Mouse (Mus musculus) liver, embryonic 13.5 days (tissue): Measurements from ENCODE around the gene Slc12a4. TPM values are rescaled to one million over a fixed set of nuclear protein-coding genes. Genes with fewer than 3 reads are reported as not detected.

Experiments used
- ATAC-seq: fragments of 200-750 bp; cut with Nextera tagmentation; 2 replicates; pipeline ENCODE4 v1.8.0; 2017; ENCODE audit warnings: low read depth, mild to moderate bottlenecking, moderate number of reproducible peaks, moderate library complexity
- DNase-seq: peaks from one replicate; pipeline ENCODE4 v3.0.0; 2022
- H3K27ac ChIP-seq: fragments of 300-500 bp; sonication (generic); 2 replicates; pipeline ENCODE4 v1.5.1; 2015; ENCODE audit warnings: moderate library complexity, mild to moderate bottlenecking, inconsistent platforms
- H3K27me3 ChIP-seq: fragments of 300-500 bp; sonication (generic); 2 replicates; pipeline ENCODE4 v1.6.1; 2015; ENCODE audit warnings: mild to moderate bottlenecking, inconsistent platforms
- H3K36me3 ChIP-seq: fragments of 300-500 bp; sonication (generic); 2 replicates; pipeline ENCODE4 v1.6.1; 2015; ENCODE audit warnings: mild to moderate bottlenecking, inconsistent platforms
- H3K4me1 ChIP-seq: fragments of 300-500 bp; sonication (generic); replicated peaks from 2 replicates; pipeline ENCODE4 v1.6.1; 2015; ENCODE audit warnings: inconsistent platforms
- H3K4me2 ChIP-seq: fragments of 300-500 bp; sonication (generic); 2 replicates; pipeline ENCODE4 v1.6.1; 2015; ENCODE audit warnings: inconsistent platforms, mild to moderate bottlenecking, moderate library complexity
- H3K4me3 ChIP-seq: fragments of 300-500 bp; sonication (generic); replicated peaks from 2 replicates; pipeline ENCODE4 v1.5.1; 2015; ENCODE audit warnings: mild to moderate bottlenecking, inconsistent platforms
- H3K9ac ChIP-seq: fragments of 300-500 bp; sonication (generic); 2 replicates; pipeline ENCODE4 v1.6.1; 2015; ENCODE audit warnings: mild to moderate bottlenecking, inconsistent platforms
- H3K9me3 ChIP-seq: fragments of 300-500 bp; sonication (generic); replicated peaks from 2 replicates; pipeline ENCODE4 v1.6.1; 2016; ENCODE audit warnings: inconsistent platforms
- WGBS: fragments of 180-500 bp; shearing (Covaris S2); methylation state at CpG from one replicate; pipeline ENCODE4 v1.1.7; 2015; ENCODE audit not compliant: insufficient replicate concordance; 5-methylcytosine and 5-hydroxymethylcytosine counted together
- microRNA-seq: library from miRNA; unstranded; fragments of <30 nt; microRNA quantifications from one replicate; pipeline ENCODE4, GENCODE M21; 2016
- polyA plus RNA-seq: library from polyadenylated mRNA; unstranded; fragments of >200 nt; fragmentation: Nextera tagmentation; extraction: Ambion mirVana; gene quantifications from 2 replicates; pipeline ENCODE4 v1.2.1, GENCODE M21; 2015

The Slc12a4 gene
- polyA plus RNA-seq, 1 experiment from 2014 or later: 12.6 TPM

- Histone ChIP-seq H3K4me3 (no peak overlapping the region), H3K4me2 (no peak overlapping the region), H3K27ac (no peak overlapping the region), H3K4me1 (peaks cover 15% of the 10 kb centered on the region), H3K9me3 (no peaks in the 10 kb centered on the region), H3K27me3 (no peaks in the 10 kb centered on the region), H3K9ac (no peak overlapping the region), H3K36me3 (peaks cover 19% of the 10 kb centered on the region)
- 21% methylated on average over 8 of the region's 8 CpGs for WGBS
- DNase-seq (peak; percentile 72), ATAC-seq (peak; percentile 39; the same call in 1 of the 2 replicates)
Measured at GRCm38 (mm10) chr8:105930602-105931001, 35.3 kb downstream of the Slc12a4 start.

GRCm38 (mm10) chr8:105925123-105925522 lies 40.8 kb downstream of the Slc12a4 start:
- 0 out of 2 replicates have a peak, but pooled peaks cover 4% of the 10 kb centered on the region for H3K4me1 ChIP-seq
- no peak overlapping the region for H3K9ac ChIP-seq
- no peak overlapping the region for H3K27ac ChIP-seq
- no peaks in the 10 kb centered on the region for H3K27me3 ChIP-seq
- no peak overlapping the region for H3K4me3 ChIP-seq
- no peak for ATAC-seq
- 66% methylated on average over 3 of the region's 3 CpGs for whole genome bisulfite sequencing
- no peak overlapping the region for H3K4me2 ChIP-seq
- no peaks in the 10 kb centered on the region for H3K9me3 ChIP-seq
- peaks cover 12% of the 10 kb centered on the region for H3K36me3 ChIP-seq
- DNase-seq: no peak

DNA sequence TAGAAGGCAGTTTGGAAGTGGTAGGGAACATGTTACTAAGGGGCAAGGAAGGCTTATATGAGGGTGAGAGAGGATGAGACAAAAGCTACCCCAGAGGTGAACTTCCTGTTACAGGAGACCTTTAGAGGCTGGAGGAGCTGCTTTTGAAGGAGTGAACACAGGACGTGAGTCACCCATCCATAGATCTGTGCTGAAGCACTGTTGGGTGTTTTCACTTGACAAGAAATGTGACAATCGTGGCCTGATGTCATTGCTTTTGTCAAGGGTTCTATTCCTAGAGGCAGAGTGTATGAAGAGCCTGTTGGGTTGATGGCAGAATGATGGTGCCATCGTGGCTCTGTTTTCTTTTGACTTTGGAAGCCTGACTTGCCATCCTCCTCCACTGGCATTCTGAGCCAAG lies 46.5 kb downstream of the Slc12a4 start:
- ATAC-seq: no peak
- H3K4me2 ChIP-seq: no peak overlapping the region
- no peak overlapping the region for H3K27ac ChIP-seq
- H3K4me3 ChIP-seq: no peak overlapping the region
- no peak for DNase-seq
- WGBS: 59% methylated on average over 3 of the region's 3 CpGs
- 0 out of 2 replicates have a peak, but pooled peaks cover 3% of the 10 kb centered on the region for H3K4me1 ChIP-seq
- no peaks in the 10 kb centered on the region for H3K9me3 ChIP-seq
- peaks cover 8% of the 10 kb centered on the region; the same call in 1 of the 2 replicates for H3K36me3 ChIP-seq
- H3K9ac ChIP-seq: no peak overlapping the region
- no peaks in the 10 kb centered on the region for H3K27me3 ChIP-seq

DNA sequence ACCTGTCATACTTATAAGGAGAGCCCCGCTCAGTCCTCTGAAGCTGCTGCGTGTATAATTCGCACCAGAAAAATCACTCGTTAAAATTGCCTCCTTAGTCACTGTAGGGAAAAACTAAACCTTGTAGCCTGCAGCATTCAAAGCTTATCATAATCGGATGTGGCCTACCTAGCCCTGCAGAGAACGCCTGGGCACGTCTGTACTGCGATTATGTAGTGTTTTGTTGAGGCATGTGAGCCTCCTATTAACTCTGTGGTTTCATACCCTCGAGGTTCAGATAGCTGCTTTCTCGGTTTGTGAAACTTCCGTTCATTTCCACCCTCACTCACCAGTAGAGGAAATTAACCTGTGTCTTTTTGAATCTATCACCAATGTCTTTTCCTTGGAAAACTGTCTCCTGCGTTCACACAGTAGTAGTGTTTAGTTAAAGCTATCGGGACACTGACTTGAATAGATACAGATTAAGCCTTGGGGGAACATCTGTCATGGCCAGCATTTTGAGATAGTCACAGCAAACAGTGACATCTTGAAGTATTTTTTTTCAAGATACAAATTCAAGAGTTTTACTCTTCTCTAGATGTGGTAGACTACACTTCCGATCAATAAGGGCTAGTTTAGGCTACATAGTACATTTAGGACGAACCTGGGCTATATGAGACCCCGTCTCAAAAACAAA lies 64.8 kb downstream of the Slc12a4 start:
- 13% methylated on average over 16 of the region's 16 CpGs for WGBS
- H3K4me3 ChIP-seq: peak overlapping the region; percentile 98
- H3K4me1 ChIP-seq: peaks cover 26% of the 10 kb centered on the region
- no peaks in the 10 kb centered on the region for H3K9me3 ChIP-seq
- DNase-seq (peak; percentile 48), ATAC-seq (peak; percentile 64)
- H3K27ac ChIP-seq: peak overlapping the region; percentile 94
- peak overlapping the region; percentile 99 for H3K9ac ChIP-seq
- peak overlapping the region; percentile 90 for H3K4me2 ChIP-seq
- no peaks in the 10 kb centered on the region for H3K27me3 ChIP-seq
- no peaks in the 10 kb centered on the region for H3K36me3 ChIP-seq

DNA sequence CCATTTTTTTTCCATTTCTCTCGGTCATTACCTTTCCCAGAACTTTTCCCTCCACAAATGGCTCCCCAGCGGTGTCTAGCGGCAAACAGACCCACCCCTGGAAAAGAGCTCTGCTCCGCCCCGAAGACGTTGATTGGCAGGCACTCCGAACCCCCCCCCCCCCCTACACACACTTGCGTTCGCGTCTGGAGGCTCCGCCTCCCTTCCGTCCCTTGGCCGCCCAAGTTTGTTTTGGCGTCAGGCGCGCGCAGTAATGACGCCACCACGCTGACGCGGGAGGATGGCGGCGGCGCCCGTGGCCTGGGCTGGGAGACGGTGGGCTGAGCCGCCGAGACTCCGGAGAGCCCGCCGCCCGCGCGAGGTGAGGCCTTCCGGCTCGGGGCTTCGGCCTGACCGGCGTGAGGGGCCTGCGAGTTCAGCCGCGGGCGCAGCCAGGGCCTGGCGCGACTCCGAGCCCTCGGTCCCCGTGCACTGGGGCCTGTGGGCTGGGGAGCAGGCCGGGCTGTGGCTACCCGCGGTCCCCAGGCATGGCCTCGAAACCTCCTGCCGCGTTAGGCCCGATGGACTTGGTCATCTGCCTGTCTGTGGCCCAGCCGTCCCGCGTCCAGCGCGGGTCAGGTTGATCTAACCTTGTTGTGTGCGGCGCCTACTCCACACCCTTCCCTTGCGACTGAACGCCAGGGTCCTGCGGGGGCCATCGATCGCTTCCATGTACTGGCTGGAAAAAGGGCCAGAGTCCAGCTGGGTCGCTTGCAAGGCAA lies 65.5 kb downstream of the Slc12a4 start, which contains the start of gene Pskh1:
Pskh1 (plus strand) TSS at position 262 of the 761 bp plus-strand sequence.
- Histone ChIP-seq H3K36me3 (no peaks in the 10 kb centered on the region), H3K4me2 (peak within 1 kb of the TSS; percentile 90), H3K9ac (peak within 1 kb of the TSS; percentile 99), H3K27ac (peak within 1 kb of the TSS; percentile 94), H3K4me1 (peaks cover 26% of the 10 kb centered on the region), H3K4me3 (peak within 1 kb of the TSS; percentile 98), H3K27me3 (no peaks in the 10 kb centered on the region), H3K9me3 (no peaks in the 10 kb centered on the region)
- DNase-seq (peak; percentile 86), ATAC-seq (peak; percentile 91)
- under 1% methylated on average over 68 of the region's 68 CpGs for WGBS

DNA sequence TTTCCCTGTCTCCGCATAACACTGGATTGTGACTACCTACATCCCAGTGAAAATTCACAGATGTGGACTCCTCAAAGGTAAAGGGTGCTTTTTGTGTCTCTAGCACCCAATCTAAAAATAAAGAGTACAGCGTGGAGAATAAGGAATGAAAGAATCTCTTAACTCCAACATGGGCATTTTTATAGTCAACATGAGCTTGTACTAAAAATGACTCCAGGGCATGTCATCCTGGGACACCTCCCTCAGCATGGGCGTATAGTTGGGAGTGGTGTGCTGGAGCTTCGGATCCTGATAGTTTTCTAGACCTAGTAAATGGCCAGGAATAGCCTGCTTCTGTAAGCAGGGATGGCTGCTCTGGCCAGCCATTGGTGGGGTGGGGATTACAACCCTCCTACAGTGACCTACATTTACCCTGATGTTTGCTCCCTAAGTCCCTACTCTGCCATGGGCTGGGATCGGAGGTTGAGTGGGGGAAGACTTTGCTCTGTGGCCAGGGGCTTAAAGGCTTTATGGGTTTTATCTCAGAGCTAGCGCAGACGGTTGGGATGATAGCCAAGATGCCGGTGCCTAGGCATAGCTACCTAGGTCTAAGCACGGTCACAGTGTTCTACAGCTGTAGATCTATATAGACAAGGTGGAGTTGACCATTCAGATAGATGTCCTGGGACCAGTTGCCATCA lies 68.0 kb downstream of the Slc12a4 start:
- 74% methylated on average over 9 of the region's 9 CpGs for WGBS
- Histone ChIP-seq H3K9ac (no peak overlapping the region), H3K4me3 (no peak overlapping the region), H3K4me1 (peaks cover 30% of the 10 kb centered on the region), H3K9me3 (no peaks in the 10 kb centered on the region), H3K27ac (no peak overlapping the region), H3K27me3 (no peaks in the 10 kb centered on the region), H3K4me2 (no peak overlapping the region), H3K36me3 (peaks cover 12% of the 10 kb centered on the region; the same call in 1 of the 2 replicates)
- DNase-seq (no peak), ATAC-seq (no peak)

Small RNA genes within 50 kb of the gene (microRNA-seq; reads per million reads assigned to microRNA genes)
- gene Mir7074: not detected

Other genes starting within 250 kb of the Slc12a4 start
- gene Gfod2, start 207.4 kb downstream of the Slc12a4 start, polyA plus RNA-seq: 2.6 and 3.1 TPM in 2 replicates
- gene Ranbp10, start 138.7 kb downstream of the Slc12a4 start, polyA plus RNA-seq: 36.1 and 36.2 TPM in 2 replicates
- 0.06 and 0.08 TPM in 2 replicates for gene Tsnaxip1, start 138.4 kb downstream of the Slc12a4 start, polyA plus RNA-seq
- gene Cenpt, start 112.8 kb downstream of the Slc12a4 start, polyA plus RNA-seq: 21.5 and 22.3 TPM in 2 replicates
- gene Thap11, start 111.0 kb downstream of the Slc12a4 start, polyA plus RNA-seq: 38.2 and 40.7 TPM in 2 replicates
- 152 and 192 TPM in 2 replicates for gene Nutf2, start 105.5 kb downstream of the Slc12a4 start, polyA plus RNA-seq
- 17.3 and 18.5 TPM in 2 replicates for gene Edc4, start 85.2 kb downstream of the Slc12a4 start, polyA plus RNA-seq
- gene Nrn1l, start 72.5 kb downstream of the Slc12a4 start, polyA plus RNA-seq: not detected in 2 replicates
- gene Pskh1, start 65.7 kb downstream of the Slc12a4 start, polyA plus RNA-seq: 9.6 and 10.0 TPM in 2 replicates
- gene Ctrl, start 32.2 kb downstream of the Slc12a4 start, polyA plus RNA-seq: 0.35 and 0.60 TPM in 2 replicates
- gene Psmb10, start 27.7 kb downstream of the Slc12a4 start, polyA plus RNA-seq: 68.9 and 81.6 TPM in 2 replicates
- 31.2 and 33.1 TPM in 2 replicates for gene Lcat, start 22.7 kb downstream of the Slc12a4 start, polyA plus RNA-seq
- gene Dpep3, start 13.3 kb upstream of the Slc12a4 start, polyA plus RNA-seq: not detected in 2 replicates
- gene Dus2, start 25.2 kb upstream of the Slc12a4 start, polyA plus RNA-seq: 13.3 and 14.4 TPM in 2 replicates
- not detected in 2 replicates for gene Dpep2nb, start 39.9 kb upstream of the Slc12a4 start, polyA plus RNA-seq
- gene Ddx28, start 45.8 kb upstream of the Slc12a4 start, polyA plus RNA-seq: 12.9 and 13.2 TPM in 2 replicates
- 3.3 and 3.8 TPM in 2 replicates for gene Nfatc3, start 92.7 kb upstream of the Slc12a4 start, polyA plus RNA-seq
- gene Esrp2, start 170.9 kb upstream of the Slc12a4 start, polyA plus RNA-seq: 6.2 and 7.7 TPM in 2 replicates
- gene Pla2g15, start 184.3 kb upstream of the Slc12a4 start, polyA plus RNA-seq: 6.9 and 8.3 TPM in 2 replicates
- gene Slc7a6, start 202.8 kb upstream of the Slc12a4 start, polyA plus RNA-seq: 10.5 and 14.0 TPM in 2 replicates
- 15.5 and 16.5 TPM in 2 replicates for gene Slc7a6os, start 244.8 kb upstream of the Slc12a4 start, polyA plus RNA-seq
- gene Prmt7, start 244.8 kb upstream of the Slc12a4 start, polyA plus RNA-seq: 31.3 and 33.0 TPM in 2 replicates